Mouse (Mus musculus) midbrain, embryonic 12.5 days (tissue): ENCODE data around the gene Bud31. TPM values are rescaled to one million over a fixed set of nuclear protein-coding genes. Genes with fewer than 3 reads are reported as not detected.
"Not testable (repeated sequence)": the region's sequence is repeated elsewhere in the genome, so short reads cannot be mapped to it uniquely, and the experiment has no call there.

Source experiments
- ATAC-seq: fragments of 200-750 bp; cut with Nextera tagmentation; 2 replicates; pipeline ENCODE4 v1.8.0; 2017; ENCODE audit warnings: low read depth, moderate TSS enrichment, moderate library complexity; ENCODE audit not compliant: low FRiP score
- H3K27ac ChIP-seq: fragments of 300-500 bp; sonication (generic); replicated peaks from 2 replicates; pipeline ENCODE4 v1.5.1; 2016; ENCODE audit warnings: mild to moderate bottlenecking
- H3K27me3 ChIP-seq: fragments of 300-500 bp; sonication (generic); 2 replicates; pipeline ENCODE4 v1.6.1; 2016; ENCODE audit warnings: mild to moderate bottlenecking
- H3K36me3 ChIP-seq: fragments of 300-500 bp; sonication (generic); 2 replicates; pipeline ENCODE4 v1.6.1; 2016
- H3K4me1 ChIP-seq: fragments of 300-500 bp; sonication (generic); 2 replicates; pipeline ENCODE4 v1.6.1; 2016
- H3K4me2 ChIP-seq: fragments of 300-500 bp; sonication (generic); replicated peaks from 2 replicates; pipeline ENCODE4 v1.6.1; 2016; ENCODE audit warnings: mild to moderate bottlenecking, moderate library complexity
- H3K4me3 ChIP-seq: fragments of 300-500 bp; sonication (generic); 2 replicates; pipeline ENCODE4 v1.5.1; 2016; ENCODE audit warnings: mild to moderate bottlenecking
- H3K9ac ChIP-seq: fragments of 300-500 bp; sonication (generic); replicated peaks from 2 replicates; pipeline ENCODE4 v1.6.1; 2016; ENCODE audit warnings: mild to moderate bottlenecking, moderate library complexity
- H3K9me3 ChIP-seq: fragments of 300-500 bp; sonication (generic); 2 replicates; pipeline ENCODE4 v1.6.1; 2016; ENCODE audit warnings: mild to moderate bottlenecking
- WGBS: fragments of 180-500 bp; shearing (Covaris S2); methylation state at CpG from one replicate; pipeline ENCODE4 v1.1.7; 2016; 5-methylcytosine and 5-hydroxymethylcytosine counted together
- polyA plus RNA-seq: library from polyadenylated mRNA; unstranded; fragments of >200 nt; fragmentation: Nextera tagmentation; extraction: Ambion mirVana; gene quantifications from 2 replicates; pipeline ENCODE4 v1.2.1, GENCODE M21; 2016

Bud31 gene
- 228 and 230 TPM in 2 replicates for polyA plus RNA-seq

DNA sequence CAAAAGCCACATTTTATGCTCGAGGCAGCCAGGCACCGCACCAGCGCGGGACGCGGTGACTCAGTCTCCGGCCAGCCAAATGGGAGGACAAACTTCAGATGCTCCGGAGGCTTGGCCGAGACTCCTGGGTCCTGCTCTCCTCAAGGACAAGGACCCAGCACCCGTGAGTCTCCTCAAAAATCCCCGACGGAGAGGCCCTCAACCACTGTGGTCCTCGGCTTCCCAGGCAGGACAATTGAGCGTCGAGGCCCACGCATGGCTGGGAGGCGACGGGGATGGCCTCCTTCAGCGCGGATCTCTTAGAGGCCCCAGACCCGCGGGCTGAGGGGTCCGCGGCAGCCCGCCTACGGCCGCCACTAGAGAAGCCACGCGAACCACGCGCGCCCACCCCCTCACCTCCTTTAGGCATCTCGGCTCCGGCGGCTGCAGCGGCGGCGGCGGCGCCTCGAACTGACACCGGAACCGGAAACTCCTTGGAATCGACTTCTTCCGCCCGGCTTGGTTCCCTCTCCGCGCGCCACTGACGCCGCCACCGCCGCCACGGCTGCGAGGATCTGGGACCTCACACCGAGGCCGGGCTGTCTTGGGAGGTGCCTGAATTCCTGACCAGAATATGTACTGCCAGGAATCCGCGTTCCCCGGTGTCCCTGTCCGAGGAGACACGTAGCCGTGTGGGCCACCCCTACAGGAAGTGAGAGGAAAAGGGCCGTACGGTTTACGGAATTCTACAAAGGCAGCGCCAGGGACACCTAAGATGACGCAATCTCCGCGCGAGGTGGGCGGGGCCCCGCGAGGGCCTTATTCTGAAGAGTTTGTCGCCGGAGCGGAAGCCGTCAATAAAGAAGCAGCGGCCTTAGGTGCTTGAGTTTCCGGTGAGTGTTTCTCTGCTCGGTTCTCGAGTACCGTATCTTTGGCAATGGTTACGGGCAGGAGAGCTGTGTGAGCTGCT lies at the start of gene Bud31, which contains the start of gene Pdap1:
Gene Bud31, plus strand, starts transcription at position 792 of the 949 bp plus-strand sequence.
Gene Pdap1, minus strand, starts transcription at position 668 of the 949 bp plus-strand sequence.
- Histone ChIP-seq H3K27ac (peak within 1 kb of the TSS; percentile 82), H3K4me1 (peaks cover 27% of the 10 kb centered on the region), H3K9ac (peak within 1 kb of the TSS; percentile 91), H3K4me3 (peak within 1 kb of the TSS; percentile 94), H3K36me3 (peaks cover 58% of the 10 kb centered on the region), H3K27me3 (no peaks in the 10 kb centered on the region), H3K4me2 (peak within 1 kb of the TSS; percentile 93), H3K9me3 (no peaks in the 10 kb centered on the region)
- WGBS, result under 1% methylated on average over 82 of the region's 84 CpGs
- ATAC-seq, result peak; percentile 95

DNA sequence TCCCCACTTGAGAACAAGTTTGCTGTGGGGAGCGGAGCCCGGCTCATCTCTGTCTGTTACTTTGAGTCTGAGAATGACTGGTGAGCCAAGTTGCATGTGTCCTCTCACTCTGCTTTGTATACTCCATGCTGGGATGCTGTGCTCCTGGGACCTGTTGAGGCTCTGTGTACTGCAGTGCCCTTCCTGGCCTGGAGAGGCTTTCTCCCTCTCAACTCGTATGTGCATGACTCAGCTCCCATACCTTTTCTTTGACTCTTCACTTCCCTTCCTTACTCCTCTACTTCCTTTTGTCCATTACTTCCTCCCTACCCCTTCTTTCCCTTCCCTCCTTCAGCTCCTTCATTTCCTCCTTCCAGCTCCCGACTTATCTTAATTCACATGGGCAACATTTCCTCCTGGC lies 44.0 kb upstream of the Bud31 start:
- H3K36me3 ChIP-seq, result peaks cover 90% of the 10 kb centered on the region
- no peak for ATAC-seq
- no peaks in the 10 kb centered on the region for H3K27me3 ChIP-seq
- no peak overlapping the region for H3K9ac ChIP-seq
- no peak overlapping the region for H3K4me3 ChIP-seq
- H3K4me2 ChIP-seq, result no peak overlapping the region
- no peak overlapping the region for H3K27ac ChIP-seq
- 84% methylated on average over 4 of the region's 4 CpGs for WGBS
- H3K9me3 ChIP-seq, result no peaks in the 10 kb centered on the region
- H3K4me1 ChIP-seq, result no peaks in the 10 kb centered on the region

DNA sequence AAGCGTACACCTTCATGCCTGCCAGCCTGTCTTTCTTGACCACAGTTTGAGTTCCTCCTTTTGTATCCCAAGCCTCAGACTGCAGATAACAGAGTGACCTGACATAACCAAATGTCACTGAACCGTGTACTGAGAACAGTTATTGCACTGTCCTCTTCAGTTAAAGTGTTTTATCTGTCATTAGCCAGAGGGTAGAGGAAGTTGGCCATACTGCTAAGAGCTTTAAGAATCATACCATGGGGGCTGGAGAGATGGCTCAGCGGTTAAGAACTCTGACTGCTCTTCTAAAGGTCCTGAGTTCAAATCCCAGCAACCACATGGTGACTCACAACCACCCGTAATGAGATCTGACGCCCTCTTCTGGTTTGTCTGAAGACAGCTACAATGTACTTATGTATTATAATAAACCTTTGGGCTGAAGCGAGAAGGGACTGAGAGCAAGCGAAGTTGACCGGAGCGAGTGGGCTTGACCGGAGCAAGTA lies 41.8 kb upstream of the Bud31 start:
- WGBS, result 95% methylated on average over 10 of the region's 10 CpGs
- Histone ChIP-seq H3K4me1 (no peaks in the 10 kb centered on the region), H3K27me3 (no peaks in the 10 kb centered on the region), H3K4me3 (no peak overlapping the region), H3K9me3 (no peaks in the 10 kb centered on the region), H3K9ac (no peak overlapping the region), H3K4me2 (no peak overlapping the region), H3K36me3 (peaks cover 92% of the 10 kb centered on the region), H3K27ac (no peak overlapping the region)
- no peak for ATAC-seq

DNA sequence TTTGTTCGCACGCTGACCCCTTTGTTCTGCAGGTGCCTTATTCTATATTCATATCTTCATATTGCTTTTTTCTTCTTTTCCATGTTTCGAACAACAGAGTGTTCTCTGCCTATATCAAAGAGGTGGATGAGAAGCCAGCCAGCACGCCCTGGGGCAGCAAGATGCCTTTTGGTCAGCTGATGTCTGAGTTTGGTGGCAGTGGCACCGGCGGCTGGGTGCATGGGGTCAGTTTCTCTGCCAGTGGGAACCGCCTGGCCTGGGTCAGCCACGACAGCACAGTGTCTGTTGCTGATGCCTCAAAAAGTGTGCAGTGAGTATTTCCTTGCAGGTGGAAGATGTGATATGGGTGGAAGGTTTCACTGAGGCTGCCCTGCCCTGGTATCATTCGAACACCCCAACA lies 39.2 kb upstream of the Bud31 start:
- no peak overlapping the region for H3K4me3 ChIP-seq
- no peaks in the 10 kb centered on the region for H3K4me1 ChIP-seq
- H3K27ac ChIP-seq, result no peak overlapping the region
- WGBS, result 96% methylated on average over 9 of the region's 9 CpGs
- no peak overlapping the region for H3K4me2 ChIP-seq
- H3K36me3 ChIP-seq, result peaks cover 100% of the 10 kb centered on the region
- ATAC-seq, result no peak
- no peaks in the 10 kb centered on the region for H3K9me3 ChIP-seq
- H3K27me3 ChIP-seq, result no peaks in the 10 kb centered on the region
- no peak overlapping the region for H3K9ac ChIP-seq

DNA sequence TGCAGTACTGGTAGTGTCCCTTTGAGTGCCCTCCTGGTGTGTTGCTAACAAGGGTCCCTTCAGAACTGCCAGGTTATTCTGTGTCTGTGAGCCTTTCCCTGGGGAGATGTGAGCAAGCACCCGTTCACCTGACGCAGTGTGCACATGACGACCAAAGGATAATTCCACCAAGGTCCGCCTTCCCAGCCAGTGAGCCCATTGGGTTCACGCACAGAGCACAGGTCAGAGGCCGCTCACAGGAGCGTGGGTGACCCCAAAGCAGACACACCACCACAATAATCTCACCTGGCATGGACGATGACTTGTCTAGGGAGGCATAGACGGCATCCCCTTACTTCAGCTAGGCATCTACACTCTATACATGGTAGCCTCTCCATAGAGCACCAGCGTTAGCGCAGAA lies 38.7 kb upstream of the Bud31 start:
- peaks cover 100% of the 10 kb centered on the region for H3K36me3 ChIP-seq
- not testable (repeated sequence) for H3K4me1 ChIP-seq, H3K27ac ChIP-seq, H3K27me3 ChIP-seq, ATAC-seq, H3K4me2 ChIP-seq, H3K4me3 ChIP-seq, H3K9ac ChIP-seq, H3K9me3 ChIP-seq
- WGBS, result 96% methylated on average over 11 of the region's 11 CpGs

DNA sequence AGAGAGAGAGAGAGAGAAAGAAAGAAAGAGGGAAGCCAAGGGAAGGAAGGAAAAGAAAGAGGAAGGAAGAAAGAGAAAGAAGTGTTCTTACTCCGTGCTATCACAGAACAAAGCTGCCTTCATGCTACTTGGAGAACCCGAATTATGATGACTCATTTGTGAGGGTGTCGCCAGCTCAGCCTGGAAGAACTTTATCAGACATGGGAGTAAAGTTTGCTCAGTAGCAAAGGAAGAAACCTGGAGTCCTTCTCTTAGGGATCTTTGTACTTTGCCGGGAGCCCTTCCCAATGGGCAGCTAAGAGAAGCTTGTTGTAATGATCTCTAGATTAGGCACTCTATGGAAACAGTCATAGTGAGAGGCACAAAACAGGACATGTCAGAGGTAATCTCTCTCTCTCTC lies 37.5 kb upstream of the Bud31 start:
- peaks cover 100% of the 10 kb centered on the region for H3K36me3 ChIP-seq
- WGBS, result 95% methylated on average over 4 of the region's 4 CpGs
- H3K27ac ChIP-seq, result no peak overlapping the region
- H3K4me3 ChIP-seq, result no peak overlapping the region
- H3K4me1 ChIP-seq, result no peaks in the 10 kb centered on the region
- ATAC-seq, result no peak
- H3K4me2 ChIP-seq, result no peak overlapping the region
- no peaks in the 10 kb centered on the region for H3K27me3 ChIP-seq
- no peaks in the 10 kb centered on the region for H3K9me3 ChIP-seq
- H3K9ac ChIP-seq, result no peak overlapping the region

DNA sequence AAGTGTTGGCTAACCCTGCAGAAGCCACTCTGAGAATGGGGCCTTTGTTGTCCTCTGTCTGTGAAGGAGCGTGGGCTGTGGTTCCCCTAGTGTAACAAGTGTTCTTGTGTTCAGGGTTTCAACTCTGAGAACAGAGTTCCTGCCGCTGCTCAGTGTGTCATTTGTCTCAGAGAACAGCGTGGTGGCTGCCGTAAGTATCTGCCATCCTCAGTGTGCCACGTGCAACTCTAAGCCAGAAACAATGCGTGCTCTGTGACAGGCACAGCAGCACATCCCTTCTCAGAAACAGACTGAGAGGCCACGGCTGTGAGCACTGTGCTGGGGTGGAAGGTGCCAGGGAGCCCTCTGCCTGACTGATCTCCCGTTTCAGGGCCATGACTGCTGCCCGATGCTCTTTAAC lies 35.8 kb upstream of the Bud31 start:
- Histone ChIP-seq H3K4me2 (no peak overlapping the region), H3K9ac (no peak overlapping the region), H3K4me3 (no peak overlapping the region), H3K36me3 (peaks cover 99% of the 10 kb centered on the region), H3K9me3 (no peaks in the 10 kb centered on the region), H3K4me1 (no peaks in the 10 kb centered on the region), H3K27me3 (no peaks in the 10 kb centered on the region), H3K27ac (no peak overlapping the region)
- no peak for ATAC-seq
- 84% methylated on average over 9 of the region's 9 CpGs for WGBS

DNA sequence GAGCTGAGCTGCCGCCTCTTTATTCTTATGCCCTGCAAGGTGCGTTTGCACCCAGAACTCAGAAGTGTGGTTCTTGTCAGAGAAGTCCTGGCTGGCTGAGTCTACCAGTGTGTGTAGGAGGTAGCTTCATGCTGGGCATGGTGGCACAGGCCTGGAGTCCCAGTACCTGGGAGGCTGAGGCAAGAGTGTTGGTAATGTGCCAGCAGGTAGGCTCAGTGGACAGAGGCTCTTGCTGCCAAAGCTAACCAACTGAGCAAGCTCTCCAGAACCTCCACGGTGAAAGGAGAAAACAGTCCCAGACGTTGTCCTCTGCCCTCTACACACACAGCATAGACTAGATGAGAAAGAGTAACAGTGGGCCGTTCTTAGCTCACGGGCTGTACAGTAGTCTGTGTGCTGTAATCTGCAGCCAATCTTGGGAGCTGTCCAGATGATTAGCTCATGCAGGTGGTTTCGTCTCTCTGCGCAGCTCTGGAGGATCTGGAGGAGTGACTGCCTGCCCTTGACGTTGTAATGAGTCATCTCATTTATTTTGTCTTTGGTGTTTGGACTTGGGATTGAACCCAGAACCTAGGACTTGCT lies 34.4 kb upstream of the Bud31 start:
- Histone ChIP-seq H3K4me2 (no peak overlapping the region), H3K4me1 (no peaks in the 10 kb centered on the region), H3K36me3 (peaks cover 99% of the 10 kb centered on the region), H3K27ac (no peak overlapping the region), H3K9ac (no peak overlapping the region), H3K9me3 (no peaks in the 10 kb centered on the region), H3K4me3 (no peak overlapping the region), H3K27me3 (no peaks in the 10 kb centered on the region)
- WGBS, result 96% methylated on average over 9 of the region's 9 CpGs
- ATAC-seq, result no peak

DNA sequence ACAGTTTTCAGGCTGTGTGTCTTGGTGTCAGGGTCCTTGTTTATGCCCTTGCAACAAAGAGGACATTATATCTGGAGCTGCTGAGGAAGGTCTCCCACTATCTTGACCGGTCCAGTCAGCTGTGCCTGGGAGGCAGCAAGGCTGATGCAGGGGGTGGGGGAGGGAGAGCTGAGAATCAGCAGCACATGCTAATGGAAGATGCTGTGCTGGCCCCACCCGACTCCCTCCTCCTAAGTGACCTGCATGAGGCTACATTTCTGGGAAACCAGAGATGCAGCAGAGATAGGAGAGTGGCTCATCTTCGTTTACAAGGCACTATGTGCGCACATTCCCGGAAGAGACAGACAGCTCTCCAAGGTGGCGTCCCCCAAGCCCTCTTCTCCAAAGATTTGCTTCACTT lies 29.8 kb upstream of the Bud31 start:
- no peak for ATAC-seq
- WGBS, result 91% methylated on average over 6 of the region's 6 CpGs
- peaks cover 12% of the 10 kb centered on the region for H3K4me1 ChIP-seq

DNA sequence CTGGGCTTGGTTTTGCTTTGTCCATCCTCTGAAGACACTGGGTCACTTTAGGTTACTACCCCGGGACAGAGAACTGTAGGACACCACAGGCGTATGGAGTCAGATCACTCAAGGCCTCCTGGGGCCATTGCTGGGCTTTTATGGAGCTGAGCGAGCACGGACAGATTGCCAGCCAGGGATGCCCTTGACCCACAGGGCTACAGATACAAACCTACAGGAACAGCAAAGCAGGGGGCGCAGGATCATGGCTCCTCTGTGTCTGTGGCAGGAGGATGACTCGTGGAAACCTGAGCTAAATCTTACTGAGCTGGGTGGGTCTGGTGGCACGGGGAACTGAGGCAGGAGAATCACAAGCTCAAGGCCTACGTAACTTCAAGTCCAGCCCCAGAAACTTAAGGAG lies 27.6 kb upstream of the Bud31 start:
- ATAC-seq, result no peak
- WGBS, result 81% methylated on average over 8 of the region's 8 CpGs
- no peaks in the 10 kb centered on the region for H3K9me3 ChIP-seq

More for the DNA sequence above, 29.8 kb upstream of the Bud31 start:
- no peak overlapping the region for H3K4me3 ChIP-seq
- H3K27ac ChIP-seq, result no peak overlapping the region
- peaks cover 55% of the 10 kb centered on the region for H3K36me3 ChIP-seq
- peaks cover 25% of the 10 kb centered on the region for H3K27me3 ChIP-seq
- H3K4me2 ChIP-seq, result no peak overlapping the region
- H3K9me3 ChIP-seq, result no peaks in the 10 kb centered on the region
- no peak overlapping the region for H3K9ac ChIP-seq

DNA sequence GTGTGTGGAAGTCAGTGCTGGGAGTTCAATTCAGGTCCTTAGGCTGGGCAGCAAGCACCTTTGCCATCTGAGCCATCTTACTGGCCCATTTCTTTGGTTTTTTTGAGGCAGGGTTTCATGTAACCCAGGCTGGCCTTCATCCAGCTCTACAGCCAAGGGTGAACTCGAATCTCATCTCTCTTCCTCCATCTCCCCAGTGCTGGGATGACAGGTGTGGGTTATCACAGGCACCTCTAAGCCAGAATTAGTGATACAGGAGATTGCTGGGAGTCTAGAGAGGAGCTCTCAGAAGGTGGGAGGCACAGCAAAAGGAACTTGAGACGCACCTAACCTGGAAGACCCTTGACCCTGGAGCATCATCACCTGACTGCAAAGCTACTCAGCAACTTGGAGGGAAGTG lies 26.7 kb upstream of the Bud31 start:
- Histone ChIP-seq H3K4me2 (peak overlapping the region; percentile 67), H3K4me1 (peaks cover 12% of the 10 kb centered on the region), H3K27me3 (peaks cover 25% of the 10 kb centered on the region), H3K27ac (no peak overlapping the region), H3K9ac (no peak overlapping the region; the same call in 1 of the 2 replicates), H3K4me3 (peak overlapping the region; percentile 51; the same call in 1 of the 2 replicates), H3K36me3 (peaks cover 25% of the 10 kb centered on the region), H3K9me3 (no peaks in the 10 kb centered on the region)
- 48% methylated on average over 2 of the region's 2 CpGs for whole genome bisulfite sequencing
- ATAC-seq, result no peak

More for the DNA sequence above, 27.6 kb upstream of the Bud31 start:
- Histone ChIP-seq H3K36me3 (peaks cover 34% of the 10 kb centered on the region), H3K27ac (no peak overlapping the region), H3K4me2 (no peak overlapping the region), H3K27me3 (peaks cover 25% of the 10 kb centered on the region), H3K4me1 (peaks cover 12% of the 10 kb centered on the region), H3K4me3 (no peak overlapping the region), H3K9ac (no peak overlapping the region)

DNA sequence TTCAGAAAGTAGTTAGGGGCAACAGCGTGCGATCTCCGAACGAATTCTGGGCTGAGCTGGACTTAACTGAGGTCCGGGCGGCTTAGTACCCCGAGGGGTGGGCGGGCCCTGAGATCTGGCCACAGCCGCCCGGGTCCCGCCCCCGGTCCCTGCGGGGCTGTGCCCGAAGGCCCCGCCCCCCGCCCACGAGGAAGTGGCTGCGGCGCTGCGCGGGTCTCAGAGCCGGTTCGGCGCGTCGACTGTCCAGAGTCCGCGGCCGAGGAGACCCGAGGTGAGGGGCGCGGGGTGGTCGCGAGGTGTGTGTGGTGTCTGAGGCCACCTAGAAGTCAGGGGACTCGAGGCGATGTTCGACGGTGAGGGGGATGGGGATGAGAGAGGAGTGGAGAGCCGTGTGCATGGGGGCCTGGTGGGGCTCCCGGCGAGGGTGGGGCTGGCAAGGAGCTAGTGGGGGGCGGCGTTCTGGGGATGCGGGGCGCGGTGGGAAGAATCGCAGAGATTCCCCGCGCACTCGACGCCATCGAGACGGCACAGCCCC lies 26.0 kb upstream of the Bud31 start, which contains the start of gene Arpc1b:
Gene Arpc1b, plus strand, starts transcription at position 145 of the 535 bp plus-strand sequence.
- whole genome bisulfite sequencing, result 1% methylated on average over 48 of the region's 53 CpGs
- Histone ChIP-seq H3K27ac (no peak within 1 kb of the TSS), H3K27me3 (peaks cover 25% of the 10 kb centered on the region), H3K4me2 (peak within 1 kb of the TSS; percentile 67), H3K9me3 (no peaks in the 10 kb centered on the region), H3K4me3 (peak within 1 kb of the TSS; percentile 51), H3K36me3 (peaks cover 19% of the 10 kb centered on the region), H3K4me1 (peaks cover 12% of the 10 kb centered on the region), H3K9ac (peak within 1 kb of the TSS; percentile 54)
- peak; percentile 57 for ATAC-seq
